Mouse (Mus musculus) hindbrain, embryonic 12.5 days (tissue): Measurements from ENCODE around the gene Nup98. TPM values are rescaled to one million over a fixed set of nuclear protein-coding genes. Genes with fewer than 3 reads are reported as not detected.

Source experiments
- ATAC-seq: fragments of 200-750 bp; cut with Nextera tagmentation; 2 replicates; pipeline ENCODE4 v1.8.0; 2017; ENCODE audit warnings: moderate TSS enrichment; ENCODE audit not compliant: low FRiP score
- H3K27ac ChIP-seq: fragments of 300-500 bp; sonication (generic); 2 replicates; pipeline ENCODE4 v1.5.1; 2016; ENCODE audit warnings: mild to moderate bottlenecking
- H3K27me3 ChIP-seq: fragments of 300-500 bp; sonication (generic); 2 replicates; pipeline ENCODE4 v1.6.1; 2016; ENCODE audit warnings: mild to moderate bottlenecking
- H3K36me3 ChIP-seq: fragments of 300-500 bp; sonication (generic); 2 replicates; pipeline ENCODE4 v1.6.1; 2016; ENCODE audit warnings: mild to moderate bottlenecking
- H3K4me1 ChIP-seq: fragments of 300-500 bp; sonication (generic); 2 replicates; pipeline ENCODE4 v1.6.1; 2016
- H3K4me2 ChIP-seq: fragments of 300-500 bp; sonication (generic); replicated peaks from 2 replicates; pipeline ENCODE4 v1.6.1; 2016; ENCODE audit warnings: mild to moderate bottlenecking
- H3K4me3 ChIP-seq: fragments of 300-500 bp; sonication (generic); 2 replicates; pipeline ENCODE4 v1.5.1; 2016; ENCODE audit warnings: mild to moderate bottlenecking
- H3K9ac ChIP-seq: fragments of 300-500 bp; sonication (generic); 2 replicates; pipeline ENCODE4 v1.6.1; 2016; ENCODE audit warnings: mild to moderate bottlenecking, moderate library complexity
- H3K9me3 ChIP-seq: fragments of 300-500 bp; sonication (generic); replicated peaks from 2 replicates; pipeline ENCODE4 v1.6.1; 2016; ENCODE audit warnings: mild to moderate bottlenecking
- WGBS: fragments of 180-500 bp; shearing (Covaris S2); methylation state at CpG from one replicate; pipeline ENCODE4 v1.1.7; 2016; 5-methylcytosine and 5-hydroxymethylcytosine counted together
- polyA plus RNA-seq: library from polyadenylated mRNA; unstranded; fragments of >200 nt; fragmentation: Nextera tagmentation; extraction: Ambion mirVana; gene quantifications from 2 replicates; pipeline ENCODE4 v1.2.1, GENCODE M21; 2016

Nup98 gene
- polyA plus RNA-seq, 1 experiment from 2014 or later: 42.3 TPM

DNA sequence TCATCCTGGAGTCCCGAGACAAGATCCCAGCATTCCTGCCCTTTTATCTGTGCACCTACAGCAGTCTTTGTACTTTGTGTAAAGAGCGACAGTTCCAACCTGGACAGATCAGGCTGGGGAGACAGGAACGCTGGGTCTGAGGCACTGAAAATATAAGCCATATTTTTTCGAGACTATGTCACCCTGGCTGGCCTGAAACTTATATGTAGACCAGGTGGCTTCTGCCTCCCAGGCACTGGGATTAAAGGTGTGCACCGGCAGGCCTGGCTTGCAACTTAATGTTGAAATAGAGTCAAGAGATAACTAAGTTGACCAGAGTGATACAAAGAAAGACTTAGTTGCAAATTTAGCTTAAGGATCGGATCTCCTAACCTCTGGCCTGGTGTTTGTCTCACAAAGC is 36.3 kb upstream of the Nup98 start:
- Histone ChIP-seq H3K4me2 (no peak overlapping the region), H3K4me3 (no peak overlapping the region), H3K4me1 (peaks cover 34% of the 10 kb centered on the region), H3K27ac (0 out of 2 replicates have a peak overlapping the region, but pooled peaks have one; percentile 17), H3K9me3 (no peaks in the 10 kb centered on the region), H3K27me3 (no peaks in the 10 kb centered on the region), H3K9ac (no peak overlapping the region), H3K36me3 (peaks cover 5% of the 10 kb centered on the region; the same call in 1 of the 2 replicates)
- ATAC-seq: no peak
- WGBS: 73% methylated on average over 6 of the region's 6 CpGs

DNA sequence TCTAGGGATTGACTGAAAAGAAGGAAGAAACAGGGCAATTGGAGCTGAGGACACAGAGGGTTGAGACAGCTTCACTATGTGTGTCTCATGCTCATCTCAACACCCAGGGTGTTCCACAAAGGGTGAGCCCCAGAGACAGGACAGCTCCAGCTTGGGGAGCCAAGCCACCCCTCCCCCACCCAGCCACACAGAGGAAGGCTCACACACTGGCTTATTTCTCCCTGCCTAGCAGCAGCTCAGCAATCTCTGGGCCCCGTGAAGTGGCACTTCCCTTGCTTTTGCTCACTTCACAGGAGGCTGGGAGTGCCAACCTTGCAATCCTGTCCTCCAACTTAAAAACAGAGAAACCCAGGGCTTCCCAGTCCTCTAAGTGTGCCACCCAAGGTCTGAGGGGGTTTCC is 35.8 kb upstream of the Nup98 start:
- peaks cover 34% of the 10 kb centered on the region for H3K4me1 ChIP-seq
- H3K4me3 ChIP-seq: no peak overlapping the region
- 0% methylated on average over 1 of the region's 1 CpGs for WGBS
- no peak overlapping the region for H3K4me2 ChIP-seq
- H3K9me3 ChIP-seq: no peaks in the 10 kb centered on the region
- H3K27ac ChIP-seq: 0 out of 2 replicates have a peak overlapping the region, but pooled peaks have one; percentile 17
- no peak overlapping the region for H3K9ac ChIP-seq
- no peaks in the 10 kb centered on the region for H3K27me3 ChIP-seq
- ATAC-seq: no peak
- peaks cover 10% of the 10 kb centered on the region; the same call in 1 of the 2 replicates for H3K36me3 ChIP-seq

DNA sequence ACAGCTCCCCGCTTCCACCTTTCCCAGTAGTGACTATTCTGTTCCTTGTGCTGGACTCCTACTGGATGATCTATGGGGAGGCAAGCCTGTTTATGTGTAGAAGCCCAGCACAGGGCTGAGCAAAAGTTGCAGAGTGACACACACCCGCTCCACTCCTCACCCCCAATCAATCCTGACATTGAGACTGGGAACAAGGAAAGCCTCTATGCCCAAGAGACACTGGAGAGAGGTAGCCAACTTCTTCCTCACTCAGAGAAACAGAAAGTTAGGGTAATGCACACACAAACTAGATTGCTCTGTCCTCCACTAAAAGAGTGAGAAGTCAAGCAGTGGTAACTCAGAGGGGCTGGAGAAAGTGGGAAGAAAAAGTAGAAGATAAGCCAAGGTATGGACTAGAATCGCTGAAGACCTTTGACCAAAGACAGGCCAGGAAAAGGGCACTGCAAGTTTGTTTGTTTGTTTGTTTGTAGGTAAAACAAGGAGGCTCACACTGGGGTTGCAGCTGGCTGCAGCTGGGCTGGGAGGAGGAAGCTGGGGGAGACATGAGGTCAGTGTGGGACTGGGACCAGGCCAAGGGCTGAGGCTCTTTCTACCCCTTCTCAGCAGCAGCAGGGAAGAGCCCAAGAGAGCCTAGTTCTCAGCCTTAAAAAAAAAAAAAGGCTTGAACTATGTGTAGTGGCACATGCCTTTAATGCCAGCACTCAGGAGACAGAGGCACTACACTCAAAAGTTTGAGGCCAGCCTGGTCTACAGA is 35.0 kb upstream of the Nup98 start:
- Histone ChIP-seq H3K36me3 (peaks cover 16% of the 10 kb centered on the region), H3K4me3 (no peak overlapping the region), H3K4me1 (peaks cover 34% of the 10 kb centered on the region), H3K27ac (no peak overlapping the region), H3K27me3 (no peaks in the 10 kb centered on the region), H3K9me3 (no peaks in the 10 kb centered on the region), H3K9ac (no peak overlapping the region), H3K4me2 (no peak overlapping the region)
- no peak for ATAC-seq
- 83% methylated on average over 3 of the region's 3 CpGs for WGBS

DNA sequence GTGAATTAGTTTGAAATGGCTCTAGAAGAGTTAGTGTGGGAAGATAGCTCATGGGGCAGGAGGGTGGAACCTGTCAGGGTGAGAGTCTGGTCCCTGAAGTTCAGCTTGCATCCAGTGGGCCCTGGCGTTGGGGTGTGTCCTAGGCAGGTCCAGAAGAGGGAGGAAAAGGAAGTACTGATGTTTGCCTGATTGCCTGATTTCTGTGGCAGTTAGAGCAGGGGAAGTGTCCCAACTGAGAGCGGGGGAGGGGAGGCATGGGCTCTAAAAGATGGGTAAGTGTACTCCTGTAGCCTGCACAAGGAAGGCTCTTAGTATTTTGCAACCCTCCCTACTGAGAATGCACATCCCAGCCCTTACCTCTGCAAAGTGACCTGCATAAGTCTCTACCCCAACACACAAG is 33.9 kb upstream of the Nup98 start:
- 88% methylated on average over 2 of the region's 2 CpGs for WGBS
- Histone ChIP-seq H3K9ac (no peak overlapping the region), H3K4me1 (peaks cover 28% of the 10 kb centered on the region), H3K9me3 (no peaks in the 10 kb centered on the region), H3K27me3 (no peaks in the 10 kb centered on the region), H3K4me3 (no peak overlapping the region), H3K27ac (no peak overlapping the region), H3K4me2 (no peak overlapping the region), H3K36me3 (peaks cover 27% of the 10 kb centered on the region)
- ATAC-seq: no peak

DNA sequence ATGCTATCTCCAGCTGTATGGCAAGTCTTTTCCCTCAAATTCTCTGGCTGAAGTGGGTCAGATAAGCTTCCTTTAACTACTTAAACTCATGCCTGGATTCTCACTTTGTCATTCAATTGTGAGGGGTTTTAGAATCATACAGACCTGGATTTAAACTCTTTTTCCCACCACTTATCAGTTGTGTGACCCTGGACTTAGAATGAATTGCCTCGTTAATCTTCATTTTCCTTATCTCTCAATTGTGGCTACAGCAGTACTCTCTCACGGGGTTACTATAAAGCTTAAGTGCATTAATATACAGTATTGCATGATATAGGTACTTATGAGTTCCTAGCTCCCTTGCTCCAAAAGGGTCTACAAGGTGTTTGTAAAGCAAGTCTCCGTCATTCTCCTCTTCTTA is 32.9 kb upstream of the Nup98 start:
- ATAC-seq: no peak

GRCm38 (mm10) chr7:102242371-102242770 is 32.4 kb upstream of the Nup98 start:
- Histone ChIP-seq H3K4me1 (peaks cover 13% of the 10 kb centered on the region), H3K9me3 (no peaks in the 10 kb centered on the region), H3K4me2 (no peak overlapping the region), H3K27ac (no peak overlapping the region), H3K36me3 (peaks cover 34% of the 10 kb centered on the region), H3K4me3 (no peak overlapping the region), H3K27me3 (no peaks in the 10 kb centered on the region), H3K9ac (no peak overlapping the region)
- no peak for ATAC-seq
- 87% methylated on average over 5 of the region's 5 CpGs for WGBS

More for the DNA sequence above, 32.9 kb upstream of the Nup98 start:
- Histone ChIP-seq H3K27ac (no peak overlapping the region), H3K4me1 (peaks cover 19% of the 10 kb centered on the region), H3K9me3 (no peaks in the 10 kb centered on the region), H3K9ac (no peak overlapping the region), H3K4me3 (no peak overlapping the region), H3K36me3 (peaks cover 34% of the 10 kb centered on the region), H3K4me2 (no peak overlapping the region), H3K27me3 (no peaks in the 10 kb centered on the region)
- WGBS: 91% methylated on average over 3 of the region's 3 CpGs

DNA sequence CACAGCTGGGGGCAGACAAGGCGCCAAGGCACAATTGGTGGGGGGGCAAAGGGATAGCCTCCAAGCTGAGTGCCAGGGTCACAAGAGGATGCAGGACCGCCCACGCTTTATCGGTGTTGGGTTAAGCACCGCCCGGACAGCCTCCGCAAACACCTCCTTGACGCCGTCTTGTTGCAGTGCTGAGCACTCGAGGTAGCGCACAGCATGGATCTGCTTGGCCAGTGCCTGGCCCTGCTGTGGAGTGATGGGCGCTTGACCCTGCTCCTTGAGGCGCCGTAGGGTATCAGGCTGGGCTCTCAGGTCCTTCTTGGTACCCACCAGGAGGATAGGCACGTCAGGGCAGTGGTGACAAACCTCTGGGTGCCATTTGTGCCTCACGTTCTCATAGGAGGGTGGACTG is 29.6 kb upstream of the Nup98 start:
- H3K9me3 ChIP-seq: no peaks in the 10 kb centered on the region
- no peak overlapping the region for H3K27ac ChIP-seq
- H3K4me3 ChIP-seq: no peak overlapping the region
- H3K9ac ChIP-seq: no peak overlapping the region
- H3K27me3 ChIP-seq: no peaks in the 10 kb centered on the region
- no peaks in the 10 kb centered on the region for H3K4me1 ChIP-seq
- H3K4me2 ChIP-seq: no peak overlapping the region
- peaks cover 55% of the 10 kb centered on the region for H3K36me3 ChIP-seq
- 94% methylated on average over 16 of the region's 16 CpGs for WGBS
- no peak for ATAC-seq

GRCm38 (mm10) chr7:102238686-102239286 is 28.8 kb upstream of the Nup98 start:
- WGBS: 84% methylated on average over 8 of the region's 8 CpGs

GRCm38 (mm10) chr7:102233059-102233458 is 23.1 kb upstream of the Nup98 start:
- no peaks in the 10 kb centered on the region for H3K27me3 ChIP-seq

More at GRCm38 (mm10) chr7:102238686-102239286, 28.8 kb upstream of the Nup98 start:
- Histone ChIP-seq H3K4me2 (no peak overlapping the region), H3K9ac (no peak overlapping the region), H3K27ac (no peak overlapping the region), H3K36me3 (peaks cover 59% of the 10 kb centered on the region), H3K4me1 (no peaks in the 10 kb centered on the region), H3K4me3 (no peak overlapping the region), H3K9me3 (no peaks in the 10 kb centered on the region), H3K27me3 (no peaks in the 10 kb centered on the region)
- no peak for ATAC-seq

GRCm38 (mm10) chr7:102229814-102230213 is 19.8 kb upstream of the Nup98 start:
- no peak for ATAC-seq
- 92% methylated on average over 6 of the region's 6 CpGs for WGBS
- Histone ChIP-seq H3K27ac (no peak overlapping the region), H3K9ac (no peak overlapping the region), H3K4me3 (no peak overlapping the region), H3K36me3 (peaks cover 22% of the 10 kb centered on the region; the same call in 1 of the 2 replicates), H3K27me3 (no peaks in the 10 kb centered on the region), H3K4me2 (no peak overlapping the region), H3K9me3 (0 out of 2 replicates have a peak, but pooled peaks cover 5% of the 10 kb centered on the region), H3K4me1 (no peaks in the 10 kb centered on the region)

More at GRCm38 (mm10) chr7:102233059-102233458, 23.1 kb upstream of the Nup98 start:
- Histone ChIP-seq H3K27ac (no peak overlapping the region), H3K9me3 (0 out of 2 replicates have a peak, but pooled peaks cover 5% of the 10 kb centered on the region), H3K4me3 (no peak overlapping the region), H3K4me2 (no peak overlapping the region), H3K4me1 (no peaks in the 10 kb centered on the region), H3K9ac (no peak overlapping the region), H3K36me3 (peaks cover 42% of the 10 kb centered on the region)
- WGBS: 85% methylated on average over 4 of the region's 4 CpGs
- ATAC-seq: no peak

- Histone ChIP-seq H3K9ac (no peak overlapping the region), H3K4me2 (no peak overlapping the region), H3K27me3 (no peaks in the 10 kb centered on the region), H3K4me1 (no peaks in the 10 kb centered on the region), H3K36me3 (peaks cover 18% of the 10 kb centered on the region; the same call in 1 of the 2 replicates), H3K9me3 (0 out of 2 replicates have a peak, but pooled peaks cover 5% of the 10 kb centered on the region), H3K4me3 (no peak overlapping the region), H3K27ac (no peak overlapping the region)
- ATAC-seq: no peak
- 97% methylated on average over 4 of the region's 4 CpGs for WGBS
Measured at GRCm38 (mm10) chr7:102228049-102228670, 18.2 kb upstream of the Nup98 start.

- 92% methylated on average over 6 of the region's 6 CpGs for WGBS
- Histone ChIP-seq H3K4me2 (no peak overlapping the region), H3K36me3 (peaks cover 11% of the 10 kb centered on the region; the same call in 1 of the 2 replicates), H3K27me3 (no peaks in the 10 kb centered on the region), H3K9ac (no peak overlapping the region), H3K27ac (no peak overlapping the region), H3K4me3 (no peak overlapping the region), H3K9me3 (0 out of 2 replicates have a peak, but pooled peaks cover 5% of the 10 kb centered on the region), H3K4me1 (peaks cover 2% of the 10 kb centered on the region; the same call in 1 of the 2 replicates)
- ATAC-seq: no peak
Measured at GRCm38 (mm10) chr7:102226051-102226450, 16.1 kb upstream of the Nup98 start.
